Comparison of ENCODE assay signal across 13 mouse cellular contexts in genomic region chr7:84247960-84248665, GRCm38 (mm10).
A peak's percentile ranks its signal among the peaks of the same experiment; 100 is the strongest.
DNase-seq lines count a peak whose midpoint lies in the region; ATAC-seq and TF ChIP-seq lines count a peak whose summit lies in the region.
"Had no signal": no experiment of that assay in that cellular context is flagged by ENCODE, and none has a peak within 500 bp of the region (broad histone marks: within the 10 kb centered on the region; RNA-seq: fewer than 3 reads in every experiment).

No protein-coding gene starts in this region.

- H3K27ac ChIP-seq in intestine, embryonic 14.5 days (ENCODE audit: low read depth), result no peak overlapping the region
- no peak overlapping the region for H3K27ac ChIP-seq in intestine, postnatal 0 days (ENCODE audit: low read depth, low read length)
- peak overlapping the region; percentile 66; the same call in 1 of the 2 replicates for H3K27ac ChIP-seq in ES-Bruce4 (ENCODE audit: insufficient read depth, low read length)
- H3K27ac ChIP-seq in ES-E14 (ENCODE audit: insufficient read depth, low read depth, low read length, poor library complexity, severe bottlenecking), result no peak overlapping the region
- H3K27ac ChIP-seq in midbrain, embryonic 13.5 days, result no peak overlapping the region
- H3K27ac ChIP-seq: gastrocnemius, adult 2 months; liver, embryonic 12.5 days had no signal

- TF ChIP-seq EP300 in ES-Bruce4 (IDR thresholded peaks at IDR 0.05; ENCODE audit: insufficient read depth, low read depth, low read length), result 0 out of 2 replicates have a peak, but pooled peaks have one; percentile 21

- no peak for DNase-seq in intestine, embryonic 14.5 days (ENCODE audit: low spot score)
- peak; percentile 77 for DNase-seq in ES-E14 (ENCODE audit: low read depth, low spot score)
- DNase-seq in left cerebral cortex, adult 8-10 months (ENCODE audit: low spot score in 2 of 2), result no peak
- DNase-seq in adrenal gland, postnatal 10 days, result no peak
- DNase-seq: adrenal gland, postnatal 36 days; cerebellum, adult 11 months; gastrocnemius, adult 2 months had no signal

- 32% methylated on average over 3 of the region's 3 CpGs for WGBS in intestine, embryonic 14.5 days
- 33% methylated on average over 3 of the region's 3 CpGs for WGBS in intestine, postnatal 0 days
- 21% methylated on average over 3 of the region's 3 CpGs for WGBS in midbrain, embryonic 13.5 days

- no peak overlapping the region for H3K9ac ChIP-seq in intestine, embryonic 14.5 days (ENCODE audit: low read length)
- no peak overlapping the region for H3K9ac ChIP-seq in intestine, postnatal 0 days (ENCODE audit: low read depth, low read length)
- H3K9ac ChIP-seq in ES-Bruce4 (ENCODE audit: low read depth, poor library complexity, severe bottlenecking) (no peak overlapping the region), ES-E14 (ENCODE audit: insufficient read depth, low read depth, low read length, poor library complexity, severe bottlenecking) (no peak overlapping the region)
- H3K9ac ChIP-seq in midbrain, embryonic 13.5 days (replicated peaks), result no peak overlapping the region
- H3K9ac ChIP-seq: liver, embryonic 12.5 days had no signal

- TF ChIP-seq POLR2A in ES-Bruce4 (IDR thresholded peaks at IDR 0.05; ENCODE audit: insufficient read depth, low read length), result no peak

- H3K4me3 ChIP-seq in intestine, embryonic 14.5 days (ENCODE audit: low read depth, low read length), result no peak overlapping the region
- no peak overlapping the region for H3K4me3 ChIP-seq in intestine, postnatal 0 days (ENCODE audit: low read depth, low read length)
- no peak overlapping the region for H3K4me3 ChIP-seq in ES-Bruce4 (ENCODE audit: low read depth, low read length)
- H3K4me3 ChIP-seq in ES-E14 (ENCODE audit: insufficient read depth in 1 of 2, low read depth in 1 of 2, low read length in 2 of 2, poor library complexity in 1 of 2, severe bottlenecking in 1 of 2), result no peak overlapping the region
- no peak overlapping the region for H3K4me3 ChIP-seq in midbrain, embryonic 13.5 days (replicated peaks)
- H3K4me3 ChIP-seq: erythroblast, embryonic 14.5 days; gastrocnemius, adult 2 months; liver, embryonic 12.5 days had no signal

- no peaks in the 10 kb centered on the region for H3K36me3 ChIP-seq in intestine, embryonic 14.5 days (ENCODE audit: control insufficient read depth, insufficient read depth, low read length)
- no peaks in the 10 kb centered on the region for H3K36me3 ChIP-seq in intestine, postnatal 0 days (ENCODE audit: control insufficient read depth, insufficient read depth)
- H3K36me3 ChIP-seq in ES-Bruce4 (ENCODE audit: control insufficient read depth, insufficient read depth, low read length, poor library complexity, severe bottlenecking), result no peaks in the 10 kb centered on the region
- no peaks in the 10 kb centered on the region for H3K36me3 ChIP-seq in ES-E14 (ENCODE audit: control insufficient read depth, insufficient read depth, low read length, poor library complexity, severe bottlenecking)
- H3K36me3 ChIP-seq in midbrain, embryonic 13.5 days, result peaks cover 57% of the 10 kb centered on the region
- H3K36me3 ChIP-seq: liver, embryonic 12.5 days had no signal

- no peak for TF ChIP-seq CTCF in intestine, postnatal 0 days (IDR thresholded peaks at IDR 0.05; ENCODE audit: low read depth)
- no peak for TF ChIP-seq CTCF in ES-Bruce4 (IDR thresholded peaks at IDR 0.05; ENCODE audit: low read depth, low read length)

- H3K27me3 ChIP-seq in intestine, embryonic 14.5 days (replicated peaks; ENCODE audit: control insufficient read depth, insufficient read depth, low read length), result no peaks in the 10 kb centered on the region
- no peaks in the 10 kb centered on the region for H3K27me3 ChIP-seq in intestine, postnatal 0 days (replicated peaks; ENCODE audit: control insufficient read depth, insufficient read depth, low read length)
- H3K27me3 ChIP-seq in ES-Bruce4 (ENCODE audit: control insufficient read depth, insufficient read depth, low read length, poor library complexity, severe bottlenecking), result no peaks in the 10 kb centered on the region
- H3K27me3 ChIP-seq in midbrain, embryonic 13.5 days, result no peaks in the 10 kb centered on the region
- H3K27me3 ChIP-seq: liver, embryonic 12.5 days had no signal

- in situ Hi-C loops in ES-E14 (cut with MboI; ENCODE audit: low sequenced_read_pairs in 2 of 2, unreplicated experiment in 2 of 2), result no loop called here

- H3K4me2 ChIP-seq in intestine, embryonic 14.5 days (ENCODE audit: low read length), result peak overlapping the region; percentile 4; the same call in 1 of the 2 replicates
- H3K4me2 ChIP-seq in intestine, postnatal 0 days (replicated peaks; ENCODE audit: low read depth), result no peak overlapping the region
- H3K4me2 ChIP-seq in midbrain, embryonic 13.5 days (replicated peaks), result no peak overlapping the region
- H3K4me2 ChIP-seq: heart, embryonic 11.5 days; liver, embryonic 12.5 days had no signal

- peaks cover 4% of the 10 kb centered on the region; the same call in 1 of the 2 replicates for H3K4me1 ChIP-seq in intestine, embryonic 14.5 days (replicated peaks; ENCODE audit: control insufficient read depth, insufficient read depth, low read length)
- H3K4me1 ChIP-seq in intestine, postnatal 0 days (replicated peaks; ENCODE audit: control insufficient read depth, insufficient read depth, low read length), result no peaks in the 10 kb centered on the region
- H3K4me1 ChIP-seq in ES-Bruce4 (ENCODE audit: control insufficient read depth, insufficient read depth, low read length), result peaks cover 9% of the 10 kb centered on the region
- H3K4me1 ChIP-seq in ES-E14 (ENCODE audit: control insufficient read depth in 2 of 2, insufficient read depth in 2 of 2, low read length in 2 of 2, poor library complexity in 1 of 2), result no peaks in the 10 kb centered on the region
- H3K4me1 ChIP-seq in midbrain, embryonic 13.5 days (replicated peaks), result peaks cover 11% of the 10 kb centered on the region
- H3K4me1 ChIP-seq: liver, embryonic 12.5 days had no signal

- ATAC-seq in intestine, embryonic 14.5 days (replicated peaks; ENCODE audit: low FRiP score, low TSS enrichment, low read depth), result peak; percentile 44; the same call in 1 of the 2 replicates
- ATAC-seq in intestine, postnatal 0 days, result no peak
- ATAC-seq in midbrain, embryonic 13.5 days, result peak; percentile 38
- ATAC-seq: liver, embryonic 12.5 days had no signal

- no peaks in the 10 kb centered on the region for H3K9me3 ChIP-seq in intestine, embryonic 14.5 days (ENCODE audit: control insufficient read depth, low read length)
- H3K9me3 ChIP-seq in intestine, postnatal 0 days (ENCODE audit: control insufficient read depth), result no peaks in the 10 kb centered on the region
- H3K9me3 ChIP-seq in ES-Bruce4 (replicated peaks; ENCODE audit: control insufficient read depth, insufficient read depth, low read length, poor library complexity, severe bottlenecking) (no peaks in the 10 kb centered on the region), ES-E14 (ENCODE audit: control insufficient read depth, insufficient read depth, low read depth, low read length) (no peaks in the 10 kb centered on the region)
- H3K9me3 ChIP-seq in midbrain, embryonic 13.5 days, result no peaks in the 10 kb centered on the region
- H3K9me3 ChIP-seq: liver, embryonic 12.5 days had no signal

TF ChIP-seq in ES-E14, 5 proteins besides CTCF, POLR2A, EP300 and RAD21:
- TF ChIP-seq MAFK (IDR thresholded peaks at IDR 0.05; ENCODE audit: insufficient read depth, low read depth, low read length) (no peak), ZC3H11A (IDR thresholded peaks at IDR 0.05; ENCODE audit: borderline replicate concordance, low read depth, low read length) (no peak), CHD2 (IDR thresholded peaks at IDR 0.05; ENCODE audit: low read depth, low read length) (no peak), HCFC1 (IDR thresholded peaks at IDR 0.05; ENCODE audit: borderline replicate concordance, insufficient read depth, low read length) (no peak), ZNF384 (IDR thresholded peaks at IDR 0.05; ENCODE audit: low read depth, low read length) (no peak)
